Comparison of ENCODE assay signal across 25 mouse cellular contexts in genomic region chr11:100262058-100262980, GRCm38 (mm10). TPM values are rescaled to one million over a fixed set of nuclear protein-coding genes. Genes with fewer than 3 reads are reported as not detected.
DNase-seq lines count a peak whose midpoint lies in the region; ATAC-seq and TF ChIP-seq lines count a peak whose summit lies in the region.
"Had no signal": no experiment of that assay in that cellular context is flagged by ENCODE, and none has a peak within 500 bp of the region (broad histone marks: within the 10 kb centered on the region; RNA-seq: fewer than 3 reads in every experiment).

No protein-coding gene starts in this region.

- H3K27me3 ChIP-seq in E14TG2a.4 (ENCODE audit: insufficient read depth, low read length), result peaks cover 23% of the 10 kb centered on the region
- no peaks in the 10 kb centered on the region for H3K27me3 ChIP-seq in limb, embryonic 11.5 days (ENCODE audit: control insufficient read depth, insufficient read depth, low read length)
- H3K27me3 ChIP-seq: forebrain, embryonic 15.5 days had no signal

- H3K27ac ChIP-seq in limb, embryonic 11.5 days (replicated peaks; ENCODE audit: low read depth, low read length), result no peak overlapping the region
- H3K27ac ChIP-seq: forebrain, embryonic 15.5 days; gastrocnemius, adult 2 months; heart, embryonic 10.5 days; hindbrain, postnatal 0 days had no signal

- TF ChIP-seq CTCF in E14TG2a.4 (conservative IDR thresholded peaks at IDR 0.05; ENCODE audit: low read length), result no peak

- no peak overlapping the region for H3K9ac ChIP-seq in limb, embryonic 11.5 days (ENCODE audit: low read length)
- H3K9ac ChIP-seq: forebrain, embryonic 15.5 days had no signal

- H3K4me3 ChIP-seq in E14TG2a.4 (replicated peaks; ENCODE audit: low read length), result peak overlapping the region; percentile 64
- H3K4me3 ChIP-seq in limb, embryonic 11.5 days (ENCODE audit: low read depth, low read length), result no peak overlapping the region
- H3K4me3 ChIP-seq: forebrain, embryonic 15.5 days; gastrocnemius, adult 2 months; heart, embryonic 10.5 days had no signal

- DNase-seq in heart, adult 11 months, result peak; percentile 82
- no peak for DNase-seq in heart, adult 9 months (ENCODE audit: low spot score in 2 of 2)
- peak; percentile 89 for DNase-seq in ZHBTc4 (ENCODE audit: low read depth, low spot score)
- peak; percentile 39 for DNase-seq in limb, embryonic 11.5 days (ENCODE audit: low spot score)
- DNase-seq in adrenal gland, postnatal 10 days, result no peak
- no peak for DNase-seq in spleen, postnatal 4 days (ENCODE audit: low spot score in 2 of 2)
- DNase-seq in adrenal gland, adult 8-10 months, result no peak
- DNase-seq: cerebellum, postnatal 10 days; gastrocnemius, adult 2 months; heart, postnatal 14 days; kidney, adult 2 months; layer of hippocampus, postnatal 36 days; thymus, postnatal 14 days had no signal

- H3K9me3 ChIP-seq in E14TG2a.4 (ENCODE audit: low read length), result no peaks in the 10 kb centered on the region
- no peaks in the 10 kb centered on the region for H3K9me3 ChIP-seq in limb, embryonic 11.5 days (ENCODE audit: control insufficient read depth, low read length)
- H3K9me3 ChIP-seq: forebrain, embryonic 15.5 days; heart, embryonic 10.5 days had no signal

- no peak overlapping the region for H3K4me2 ChIP-seq in limb, embryonic 11.5 days (ENCODE audit: low read depth, severe bottlenecking)
- H3K4me2 ChIP-seq: forebrain, embryonic 15.5 days had no signal

- WGBS in limb, embryonic 11.5 days, result 19% methylated on average over 13 of the region's 13 CpGs

- peaks cover 81% of the 10 kb centered on the region for H3K4me1 ChIP-seq in E14TG2a.4 (replicated peaks; ENCODE audit: low read depth, low read length)
- H3K4me1 ChIP-seq in limb, embryonic 11.5 days (ENCODE audit: control insufficient read depth, insufficient read depth, low read length), result no peaks in the 10 kb centered on the region
- H3K4me1 ChIP-seq: forebrain, embryonic 15.5 days had no signal

- peak; percentile 46; the same call in 1 of the 2 replicates for ATAC-seq in limb, embryonic 11.5 days (ENCODE audit: insufficient number of reproducible peaks, low FRiP score, low TSS enrichment, low read depth)
- ATAC-seq: activated CD4-positive, CD25-positive, alpha-beta regulatory T cell, adult 4 months; forebrain, embryonic 15.5 days; hindbrain, postnatal 0 days had no signal

- H3K36me3 ChIP-seq in E14TG2a.4 (ENCODE audit: insufficient read depth, low read length), result peaks cover 15% of the 10 kb centered on the region
- H3K36me3 ChIP-seq in limb, embryonic 11.5 days (ENCODE audit: control insufficient read depth, insufficient read depth, low read length), result no peaks in the 10 kb centered on the region
- H3K36me3 ChIP-seq: forebrain, embryonic 15.5 days; heart, embryonic 10.5 days had no signal

RNA-seq across cellular contexts. Expression of gene Krt17, which starts 1.5 kb away (rescaled TPM):
- 11.2 and 11.6 TPM in 2 replicates for polyA plus RNA-seq in limb, embryonic 11.5 days (2014; fragmentation: Nextera tagmentation; extraction: Ambion mirVana)
- total RNA-seq in adrenal gland, postnatal 10 days (2021), result not detected
- not detected for total RNA-seq in adrenal gland, adult 8-10 months (2022)
- total RNA-seq: gastrocnemius, adult 2 months; layer of hippocampus, postnatal 36 days; left cerebral cortex, postnatal 36 days; MEL had no signal
- polyA plus RNA-seq: forebrain, embryonic 15.5 days had no signal

RNA-seq across cellular contexts. Expression of gene Krt42, which starts 7.4 kb away (rescaled TPM):
- 0.09 and 0.26 TPM in 2 replicates for polyA plus RNA-seq in limb, embryonic 11.5 days (2014; fragmentation: Nextera tagmentation; extraction: Ambion mirVana)
- not detected for total RNA-seq in adrenal gland, postnatal 10 days (2021)
- not detected for total RNA-seq in adrenal gland, adult 8-10 months (2022)
- total RNA-seq: adrenal gland, postnatal 4 days; gastrocnemius, adult 2 months; heart, postnatal 14 days; hindbrain, postnatal 0 days; layer of hippocampus, postnatal 36 days; left cerebral cortex, postnatal 36 days; MEL had no signal
- polyA plus RNA-seq: activated CD4-positive, CD25-positive, alpha-beta regulatory T cell, adult 4 months; forebrain, embryonic 15.5 days; heart, embryonic 10.5 days; hindbrain, postnatal 0 days; kidney, adult 2 months; large intestine, adult 2 months; liver, embryonic 16.5 days; midbrain, postnatal 0 days; neural tube, embryonic 11.5 days had no signal

RNA-seq across cellular contexts. Expression of gene Krt16, which starts 13.6 kb away (rescaled TPM):
- polyA plus RNA-seq in limb, embryonic 11.5 days (2014; fragmentation: Nextera tagmentation; extraction: Ambion mirVana), result not detected in 2 replicates
- total RNA-seq in adrenal gland, postnatal 10 days (2021), result not detected
- not detected for total RNA-seq in adrenal gland, adult 8-10 months (2022)
- total RNA-seq: adrenal gland, postnatal 4 days; gastrocnemius, adult 2 months; heart, postnatal 14 days; hindbrain, postnatal 0 days; layer of hippocampus, postnatal 36 days; left cerebral cortex, postnatal 36 days; MEL; midbrain, postnatal 0 days had no signal
- polyA plus RNA-seq: activated CD4-positive, CD25-positive, alpha-beta regulatory T cell, adult 4 months; forebrain, embryonic 15.5 days; heart, embryonic 10.5 days; hindbrain, postnatal 0 days; kidney, adult 2 months; liver, embryonic 16.5 days; midbrain, postnatal 0 days; neural tube, embryonic 11.5 days had no signal

RNA-seq across cellular contexts. Expression of gene Krt14, which starts 55.0 kb away (rescaled TPM):
- polyA plus RNA-seq in limb, embryonic 11.5 days (2014; fragmentation: Nextera tagmentation; extraction: Ambion mirVana), result 47.5 and 49.6 TPM in 2 replicates
- 1 to 10 TPM in 1 of 2 experiments, under 1 TPM in 1; 0.45 to 1.2 TPM for total RNA-seq in adrenal gland, postnatal 10 days (2021)
- total RNA-seq in adrenal gland, adult 8-10 months (2022), result under 1 TPM in 2 of 4 experiments, not detected in 2; 0.22 to 0.27 TPM
- total RNA-seq: gastrocnemius, adult 2 months; hindbrain, postnatal 0 days; layer of hippocampus, postnatal 36 days; left cerebral cortex, postnatal 36 days; MEL had no signal
- polyA plus RNA-seq: activated CD4-positive, CD25-positive, alpha-beta regulatory T cell, adult 4 months had no signal

RNA-seq across cellular contexts. Expression of gene Eif1, which starts 57.4 kb away (rescaled TPM):
- polyA plus RNA-seq in limb, embryonic 11.5 days (2014; fragmentation: Nextera tagmentation; extraction: Ambion mirVana), result 1,608 and 1,642 TPM in 2 replicates
- 1,000 to 10,000 TPM in 1 of 2 experiments, 100 to 1,000 TPM in 1; 930 to 1,143 TPM for total RNA-seq in adrenal gland, postnatal 10 days (2021)
- 1,000 to 10,000 TPM in 3 of 4 experiments, 100 to 1,000 TPM in 1; 987 to 1,365 (median 1,077) TPM for total RNA-seq in adrenal gland, adult 8-10 months (2022)

Comparison
In these comparisons a context has a peak if more than half of its experiments do, and no peak if none do; other contexts are left out.
1. DNase-seq: peak in heart, adult 11 months (single experiment), ZHBTc4 (single experiment) and limb, embryonic 11.5 days (single experiment); none in heart, adult 9 months (0 of 2), adrenal gland, postnatal 10 days (single experiment), spleen, postnatal 4 days (0 of 2) and adrenal gland, adult 8-10 months (single experiment).